Mouse (Mus musculus): ENCODE measurements around the gene Sarm1.

Gene Sarm1

DNA sequence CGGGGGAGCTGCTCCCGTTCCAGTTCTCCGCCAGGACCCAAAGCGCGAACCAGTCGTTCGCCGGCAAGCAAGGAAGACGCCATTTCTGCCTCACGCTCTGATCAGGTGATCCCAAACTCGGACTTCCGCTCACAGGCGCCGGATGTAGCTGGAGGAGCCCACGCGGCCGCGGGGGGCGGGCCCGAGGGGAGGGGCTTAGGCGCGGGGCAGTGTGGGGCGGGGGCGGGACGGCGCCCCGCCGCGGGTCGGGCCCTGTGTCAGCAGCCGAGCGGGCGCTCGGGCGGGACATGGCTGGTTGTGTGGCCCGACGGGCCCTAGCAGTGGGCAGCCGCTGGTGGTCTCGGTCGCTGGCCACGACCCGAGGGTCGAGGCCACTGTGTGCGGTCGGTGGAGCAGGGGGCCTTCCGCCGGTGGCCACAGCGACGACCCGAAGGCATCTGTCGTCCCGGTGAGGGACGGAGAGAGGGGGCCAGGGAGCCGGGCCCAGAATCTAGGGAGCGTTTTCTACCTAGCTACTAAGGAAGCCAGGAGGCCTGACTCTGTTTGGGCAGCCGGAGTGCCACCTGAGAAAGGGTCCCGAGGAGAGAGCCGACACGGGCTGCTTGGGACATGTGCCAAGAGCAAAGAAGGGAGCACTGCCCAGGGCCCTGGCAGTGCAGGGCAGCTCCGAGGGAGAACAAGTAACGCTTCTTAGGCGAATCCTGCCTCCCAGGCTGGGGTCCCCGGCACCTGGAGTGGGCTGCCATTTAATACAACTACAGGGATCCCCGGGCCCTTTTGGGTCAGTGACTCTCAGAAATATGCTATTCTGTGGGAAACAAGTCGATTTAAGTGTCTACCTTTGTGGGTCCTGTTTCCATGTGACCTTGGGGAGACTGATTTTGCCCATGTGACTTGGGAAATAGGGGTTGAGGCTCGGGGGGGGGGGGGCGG is 14.7 kb upstream of the Sarm1 start, which contains the start of the genes Tmem199 and Poldip2:
Gene Tmem199 (minus strand): TSS at position 148 of the 933 bp plus-strand sequence.
Gene Poldip2 (plus strand): TSS at position 169 of the 933 bp plus-strand sequence.
- peak; percentile 86 for DNase-seq

DNA sequence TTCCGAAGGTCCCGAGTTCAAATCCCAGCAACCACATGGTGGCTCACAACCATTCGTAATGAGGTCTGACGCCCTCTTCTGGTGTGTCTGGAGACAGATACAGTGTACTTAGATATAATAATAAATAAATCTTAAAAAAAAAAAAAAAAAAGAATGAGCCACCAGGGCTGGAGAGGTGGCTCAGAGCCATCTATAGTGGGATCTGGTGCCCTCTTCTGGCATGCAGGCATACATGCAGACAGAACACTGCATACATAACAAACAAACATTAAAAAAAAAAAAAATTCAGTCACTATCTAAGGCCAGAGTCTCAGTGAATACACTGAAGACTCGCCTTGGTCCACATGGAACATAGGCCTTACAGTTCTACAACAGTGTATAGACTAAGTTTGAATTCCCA is 11.6 kb upstream of the Sarm1 start:
- no peak for DNase-seq

DNA sequence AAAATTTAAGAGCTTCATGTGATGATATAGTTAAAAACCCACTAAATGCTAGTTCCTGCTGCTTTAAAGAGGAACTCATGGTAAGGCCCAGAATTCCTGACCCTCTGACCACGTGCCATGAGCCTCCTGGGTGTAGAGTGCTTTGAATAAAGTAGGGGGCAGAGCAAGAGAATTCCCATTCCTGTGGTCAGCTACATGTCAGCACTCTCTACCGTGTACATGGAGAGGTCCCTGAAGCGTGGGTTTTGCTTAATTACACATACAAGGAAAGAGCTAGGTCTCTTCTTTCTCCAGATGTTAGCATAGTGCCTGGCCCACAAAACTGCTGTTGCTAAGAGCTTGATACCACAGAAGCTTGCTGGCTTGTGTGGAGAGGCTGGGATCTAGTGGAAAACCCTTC is 7.9 kb upstream of the Sarm1 start:
- no peak for DNase-seq

DNA sequence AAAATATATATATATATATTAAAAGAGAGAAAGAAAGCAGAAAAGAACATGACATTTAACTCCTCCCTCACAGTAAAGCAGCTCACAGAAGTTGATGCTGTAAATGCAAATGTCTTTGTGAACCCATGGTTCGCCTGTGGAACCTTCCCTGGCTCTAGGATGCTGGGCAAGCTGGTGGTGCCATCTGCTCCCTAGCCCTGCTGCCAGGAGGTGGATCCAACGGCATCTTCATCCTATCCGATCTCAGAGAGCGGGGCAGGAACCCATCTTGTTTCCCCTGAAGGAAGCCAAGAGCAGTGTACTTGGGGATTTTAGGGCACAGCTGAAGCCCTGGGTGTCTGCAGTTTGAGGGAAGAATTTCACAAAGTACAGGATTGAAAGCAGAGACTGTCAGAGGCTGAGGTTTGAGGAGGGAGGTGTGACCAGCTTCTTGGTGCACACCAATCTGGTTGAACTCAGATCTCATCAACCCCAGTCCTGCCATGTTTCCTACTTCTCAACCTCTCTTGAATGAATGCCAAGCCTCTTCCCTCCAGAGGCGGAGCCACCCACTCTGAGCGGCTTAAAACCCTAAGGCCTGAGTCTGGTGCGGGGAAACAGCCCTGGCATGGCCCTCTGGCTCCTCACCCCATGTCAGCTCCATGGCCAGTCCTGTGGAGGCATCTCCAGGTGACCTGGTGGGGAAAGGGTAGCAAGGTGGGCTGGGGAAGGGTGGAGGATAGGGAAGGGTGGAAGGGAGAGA is 5.5 kb upstream of the Sarm1 start, which contains the start of gene Sebox:
Gene Sebox (plus strand): TSS at position 539 of the 742 bp plus-strand sequence.
- DNase-seq: no peak

DNA sequence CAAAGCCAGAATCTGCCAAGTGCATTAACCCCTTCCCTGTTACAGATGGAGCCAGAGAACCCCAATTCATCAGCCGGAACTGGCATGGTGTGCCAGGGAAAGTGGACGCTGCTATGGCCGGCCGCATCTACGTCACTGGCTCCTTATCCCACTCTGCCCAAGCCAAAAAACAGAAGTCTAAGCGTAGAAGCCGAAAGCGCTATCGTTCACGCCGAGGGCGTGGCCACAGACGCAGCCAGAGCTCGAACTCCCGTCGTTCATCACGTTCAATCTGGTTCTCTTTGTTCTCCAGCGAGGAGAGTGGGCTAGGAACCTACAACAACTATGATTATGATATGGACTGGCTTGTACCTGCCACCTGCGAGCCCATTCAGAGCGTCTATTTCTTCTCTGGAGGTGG is 4.0 kb upstream of the Sarm1 start:
- no peak for DNase-seq

DNA sequence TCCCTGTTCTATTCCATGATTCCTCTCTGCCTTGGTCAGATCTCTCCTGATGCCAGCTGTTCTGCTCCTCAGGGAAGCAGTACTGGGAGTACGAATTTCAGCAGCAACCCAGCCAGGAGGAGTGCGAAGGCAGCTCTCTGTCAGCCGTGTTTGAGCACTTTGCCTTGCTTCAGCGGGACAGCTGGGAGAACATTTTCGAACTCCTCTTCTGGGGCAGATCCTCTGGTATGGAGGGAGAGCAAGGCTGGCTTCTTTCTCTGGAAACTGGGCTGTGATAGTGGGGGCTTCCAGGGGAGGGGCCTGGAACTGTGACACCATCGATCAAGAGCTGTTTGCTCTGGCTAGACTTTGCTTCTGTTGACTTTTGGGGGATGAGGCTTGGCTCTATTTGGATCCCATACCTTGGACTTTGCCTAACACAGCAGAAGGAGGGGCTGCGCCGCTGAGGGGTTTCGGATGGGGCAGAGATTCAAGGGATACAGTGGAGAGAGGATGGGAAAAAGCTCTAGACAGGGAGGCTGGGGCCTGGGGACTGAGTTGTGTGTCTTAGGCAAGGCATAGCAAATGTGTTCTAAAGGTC is 3.2 kb upstream of the Sarm1 start:
- DNase-seq: no peak

DNA sequence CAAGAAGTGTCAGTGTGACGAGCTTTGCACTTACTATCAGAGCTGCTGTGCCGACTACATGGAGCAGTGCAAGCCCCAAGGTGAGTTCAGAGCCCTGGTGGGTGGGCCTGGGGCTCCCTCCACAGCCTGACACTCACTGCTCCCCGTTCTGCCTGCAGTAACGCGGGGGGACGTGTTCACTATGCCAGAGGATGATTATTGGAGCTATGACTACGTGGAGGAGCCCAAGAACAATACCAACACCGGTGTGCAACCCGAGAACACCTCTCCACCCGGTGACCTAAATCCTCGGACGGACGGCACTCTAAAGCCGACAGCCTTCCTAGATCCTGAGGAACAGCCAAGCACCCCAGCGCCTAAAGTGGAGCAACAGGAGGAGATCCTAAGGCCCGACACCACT is 2.0 kb upstream of the Sarm1 start:
- DNase-seq: no peak

DNA sequence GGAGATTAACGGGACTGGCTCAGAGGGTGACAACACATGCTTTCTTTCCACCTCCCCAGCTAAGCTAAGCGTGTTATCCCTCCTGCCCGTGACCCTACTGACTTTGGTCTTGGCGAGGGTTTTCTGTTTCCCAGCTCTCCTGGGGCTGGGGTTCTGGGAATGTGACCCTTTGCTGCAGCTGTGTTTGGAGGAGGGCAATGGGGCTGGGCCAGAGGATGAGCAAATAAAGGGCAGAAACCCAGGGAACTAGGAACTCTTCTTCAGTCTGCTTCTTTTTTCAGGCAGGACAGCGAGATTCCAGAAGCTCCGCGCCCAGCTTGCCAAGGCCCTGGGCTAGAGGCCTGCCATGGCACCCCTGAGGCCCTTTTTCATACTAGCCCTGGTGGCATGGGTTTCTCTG is 1.4 kb upstream of the Sarm1 start, which contains the start of gene Vtn:
Gene Vtn (plus strand): TSS at position 88 of the 400 bp plus-strand sequence.
- no peak for DNase-seq

DNA sequence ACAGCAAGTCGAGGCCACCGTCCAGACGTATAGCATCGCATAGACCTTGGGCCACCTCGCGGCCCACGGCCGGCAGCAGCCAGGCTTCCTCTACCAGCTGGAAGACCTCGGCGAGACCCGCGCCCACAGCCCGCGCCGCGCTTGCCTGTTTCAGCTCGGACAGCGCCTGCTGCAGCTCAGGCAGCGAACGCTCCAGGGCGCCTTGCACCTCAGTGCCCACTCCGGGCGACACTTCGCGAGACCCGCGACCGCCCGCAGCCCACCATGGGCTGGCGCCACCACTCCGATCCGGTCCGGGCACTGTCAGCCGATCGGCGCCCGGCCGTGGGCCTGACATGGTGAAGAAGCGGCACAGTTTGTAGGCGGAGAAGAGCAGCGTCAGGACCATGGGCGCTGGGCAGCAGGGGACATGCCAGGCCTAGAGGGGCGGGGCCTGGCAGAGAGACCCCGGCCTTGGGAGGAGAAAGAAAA is 448 bp downstream of the Sarm1 start:
- DNase-seq: peak; percentile 52

DNA sequence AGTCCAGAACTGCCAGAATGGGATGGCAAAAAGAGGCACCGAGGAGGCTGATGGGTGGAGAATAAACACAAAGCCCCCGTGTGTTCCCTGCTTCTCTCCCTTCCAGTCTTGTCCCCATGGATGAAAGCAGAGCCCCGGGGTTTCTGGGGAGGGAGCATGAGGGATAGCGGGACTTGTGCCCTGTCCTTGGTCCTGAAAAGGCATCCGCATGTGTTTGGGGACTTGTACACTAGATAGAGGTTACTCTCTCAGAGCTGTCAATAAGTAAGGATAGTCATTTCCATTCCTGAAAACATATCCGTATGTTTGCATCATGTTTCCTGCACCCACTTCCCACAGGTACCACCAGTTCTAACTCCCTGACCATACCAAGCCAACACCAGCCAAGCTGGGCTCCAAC is 1.6 kb downstream of the Sarm1 start:
- no peak for DNase-seq

DNA sequence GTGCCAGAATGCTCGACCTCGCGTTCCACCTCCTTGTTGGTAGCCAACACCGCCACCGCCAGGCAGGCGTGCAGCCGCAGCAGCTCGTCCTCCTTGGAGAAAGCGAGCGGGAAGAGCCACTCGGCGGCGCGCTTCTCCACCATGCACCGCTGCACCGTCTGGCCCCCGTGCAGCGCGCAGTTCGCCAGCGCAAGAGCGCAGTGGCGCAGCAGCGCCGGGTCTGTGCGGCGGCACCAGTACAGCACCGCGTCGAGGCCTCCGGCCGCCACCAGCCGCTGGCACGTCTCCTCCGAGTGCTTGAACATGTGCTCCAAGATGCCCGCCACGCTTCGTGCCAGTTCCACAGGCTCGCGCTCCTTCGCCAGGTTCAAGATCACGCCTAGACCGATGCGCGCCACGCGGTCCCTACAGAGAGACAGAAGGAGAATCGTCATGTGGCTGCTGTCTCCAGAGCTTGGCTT is 6.7 kb downstream of the Sarm1 start:
- peak; percentile 64 for DNase-seq

DNA sequence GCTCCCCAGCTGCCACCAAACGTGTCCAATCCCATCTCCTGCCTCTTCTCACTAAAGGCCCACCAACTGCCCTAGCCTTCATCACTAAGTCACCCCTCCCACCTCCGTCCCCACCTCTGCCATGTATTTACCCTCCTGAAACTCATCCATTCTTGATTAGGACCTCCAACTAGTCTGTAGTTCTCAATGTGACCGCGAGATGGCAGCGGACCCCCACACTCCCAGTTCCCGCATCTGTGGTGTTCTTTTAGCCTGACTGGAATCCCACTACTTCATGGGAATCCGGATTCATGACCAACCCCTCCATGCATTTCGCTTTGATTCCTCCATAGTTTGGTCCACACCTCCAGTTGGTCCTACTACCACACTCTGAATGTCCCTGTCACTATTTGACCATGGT is 9.4 kb downstream of the Sarm1 start:
- peak; percentile 84 for DNase-seq

DNA sequence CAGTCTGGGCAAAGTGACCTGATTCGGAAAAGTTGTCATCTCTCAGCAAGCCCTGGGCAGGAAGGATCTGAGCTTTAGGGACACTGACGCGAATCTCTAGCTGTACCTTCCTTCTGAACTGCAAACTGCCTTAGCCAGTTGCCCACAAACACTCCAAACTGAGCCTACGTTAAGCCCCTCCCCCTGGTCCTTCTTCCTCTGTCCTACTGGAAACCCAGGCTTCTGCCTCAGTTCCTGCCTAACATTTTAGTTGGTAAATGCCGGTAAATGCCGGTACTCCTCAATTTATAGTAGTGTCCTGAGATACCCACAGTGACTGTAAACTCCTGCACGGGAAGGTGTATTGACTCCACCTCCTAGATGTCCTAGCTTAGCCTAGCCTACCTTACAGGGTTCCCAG is 13.9 kb downstream of the Sarm1 start:
- DNase-seq: no peak

DNA sequence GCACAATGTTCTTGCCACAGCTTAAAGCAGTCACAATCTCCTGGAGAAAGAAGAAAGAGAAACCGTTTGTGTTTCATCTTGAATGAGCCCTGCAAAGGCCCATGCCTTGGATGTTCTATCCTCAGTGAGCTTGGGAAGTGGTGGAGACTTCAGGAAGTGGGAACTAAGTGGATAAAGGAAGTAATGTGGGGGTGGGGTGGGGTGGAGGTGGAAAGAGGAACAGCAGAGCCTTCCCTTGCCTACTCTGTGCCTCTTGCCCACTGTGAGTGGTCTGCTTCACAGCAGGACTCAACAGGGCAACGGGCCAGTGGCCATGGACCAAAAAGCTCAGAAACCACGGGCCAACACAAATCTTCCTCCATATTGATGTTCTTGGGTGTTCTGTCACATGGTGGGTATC is 22.3 kb downstream of the Sarm1 start:
- no peak for DNase-seq

DNA sequence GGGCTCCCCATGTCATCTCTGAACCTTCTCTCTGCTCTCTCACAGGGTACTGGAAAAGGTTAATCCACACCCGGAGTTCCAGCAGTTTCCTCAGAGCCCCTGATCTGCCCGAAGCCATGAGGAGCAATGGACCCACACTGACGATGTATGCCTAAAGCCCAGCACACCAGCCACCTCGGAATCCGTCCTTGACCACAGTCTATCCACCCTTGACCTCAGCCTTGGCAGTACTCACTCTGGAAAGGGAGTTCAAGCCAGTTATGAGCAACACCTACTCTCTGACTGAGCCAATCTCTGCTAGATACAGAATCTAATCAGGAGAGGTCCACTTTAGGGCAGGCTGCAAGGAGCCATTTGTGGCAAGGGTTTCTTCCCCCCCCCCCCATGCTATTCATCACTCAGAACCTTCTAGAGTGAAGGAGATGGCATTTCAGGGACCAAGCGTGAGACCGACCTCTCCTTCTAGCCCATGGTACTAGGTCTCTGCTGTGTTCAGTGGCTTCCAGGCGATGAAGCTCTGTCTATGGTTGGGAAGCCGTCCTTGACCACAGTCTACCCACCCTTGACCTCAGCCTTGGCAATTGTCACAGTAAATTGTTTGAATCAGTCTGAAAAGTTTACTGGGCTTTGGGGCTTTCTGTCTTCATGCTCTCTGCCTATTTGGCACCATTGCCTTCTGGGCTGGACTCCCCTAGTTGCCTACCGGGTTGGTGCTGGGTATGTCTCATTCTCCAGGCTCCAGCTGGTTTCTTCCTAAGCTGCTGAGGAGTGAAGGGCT is 26.0 kb downstream of the Sarm1 start:
- no peak for DNase-seq

DNA sequence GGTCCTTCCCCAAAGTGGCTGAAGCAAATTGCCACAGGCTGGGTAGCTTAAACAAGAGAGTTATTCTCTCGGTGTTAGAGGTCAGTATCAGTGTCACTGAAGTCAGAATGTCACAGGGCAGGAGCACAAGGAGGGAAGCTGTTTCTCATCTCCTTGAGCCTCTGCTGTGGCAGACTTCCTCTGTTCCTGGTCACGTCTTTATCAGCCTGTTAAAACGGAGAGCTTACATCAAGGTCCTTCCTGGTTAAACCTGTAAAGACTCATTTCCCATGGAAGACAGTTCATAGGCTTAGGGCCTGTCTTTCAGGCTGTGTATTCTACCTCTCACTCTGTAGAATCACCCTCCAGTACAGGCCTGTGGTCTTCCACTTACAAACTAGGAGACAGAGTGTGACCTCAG is 29.6 kb downstream of the Sarm1 start:
- no peak for DNase-seq

DNA sequence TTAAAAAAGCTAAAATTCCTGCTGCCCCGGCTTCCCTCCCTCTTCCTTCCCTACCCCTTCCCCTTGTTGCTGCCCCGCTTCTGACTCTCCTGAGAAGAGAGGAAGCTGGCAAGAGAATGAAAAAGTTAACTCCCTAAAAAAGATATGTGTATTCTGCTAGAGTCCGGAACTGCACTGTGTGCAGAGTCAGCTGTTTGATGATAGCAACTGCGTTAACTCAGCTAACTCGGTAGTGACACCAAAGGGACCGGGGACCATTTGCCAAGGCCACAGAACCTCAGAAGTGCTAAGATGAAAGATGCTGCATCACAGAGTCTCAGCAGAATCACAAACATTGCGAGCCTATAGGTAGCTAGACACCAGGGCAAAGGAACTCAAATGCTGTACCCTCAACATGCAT is 30.0 kb downstream of the Sarm1 start:
- no peak for DNase-seq

DNA sequence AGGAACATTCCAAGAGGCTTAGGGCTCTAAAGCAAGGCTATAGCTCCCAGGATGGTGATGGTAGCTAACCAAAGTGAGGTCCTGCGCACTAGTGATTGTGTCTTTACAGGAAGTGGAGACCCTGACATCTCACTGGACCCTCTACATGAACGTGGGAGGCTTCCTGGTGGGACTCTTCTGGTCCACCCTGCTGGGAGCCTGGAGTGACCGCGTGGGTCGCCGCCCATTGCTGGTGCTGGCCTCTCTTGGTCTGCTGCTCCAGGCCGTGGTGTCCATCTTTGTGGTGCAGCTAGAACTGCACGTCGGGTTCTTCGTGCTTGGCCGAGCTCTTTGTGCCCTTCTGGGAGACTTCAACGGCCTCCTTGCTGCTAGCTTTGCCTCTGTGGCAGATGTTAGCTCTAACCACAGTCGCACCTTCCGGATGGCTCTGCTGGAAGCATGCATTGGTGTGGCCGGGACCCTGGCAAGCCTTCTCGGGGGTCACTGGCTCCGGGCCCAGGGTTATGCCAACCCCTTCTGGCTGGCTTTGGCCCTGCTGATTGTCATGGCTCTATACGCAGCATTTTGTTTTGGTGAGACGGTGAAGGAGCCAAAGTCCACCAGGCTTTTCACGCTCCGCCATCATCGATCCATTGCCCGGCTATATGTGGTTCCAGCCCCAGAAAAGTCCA is 31.2 kb downstream of the Sarm1 start:
- DNase-seq: no peak

DNA sequence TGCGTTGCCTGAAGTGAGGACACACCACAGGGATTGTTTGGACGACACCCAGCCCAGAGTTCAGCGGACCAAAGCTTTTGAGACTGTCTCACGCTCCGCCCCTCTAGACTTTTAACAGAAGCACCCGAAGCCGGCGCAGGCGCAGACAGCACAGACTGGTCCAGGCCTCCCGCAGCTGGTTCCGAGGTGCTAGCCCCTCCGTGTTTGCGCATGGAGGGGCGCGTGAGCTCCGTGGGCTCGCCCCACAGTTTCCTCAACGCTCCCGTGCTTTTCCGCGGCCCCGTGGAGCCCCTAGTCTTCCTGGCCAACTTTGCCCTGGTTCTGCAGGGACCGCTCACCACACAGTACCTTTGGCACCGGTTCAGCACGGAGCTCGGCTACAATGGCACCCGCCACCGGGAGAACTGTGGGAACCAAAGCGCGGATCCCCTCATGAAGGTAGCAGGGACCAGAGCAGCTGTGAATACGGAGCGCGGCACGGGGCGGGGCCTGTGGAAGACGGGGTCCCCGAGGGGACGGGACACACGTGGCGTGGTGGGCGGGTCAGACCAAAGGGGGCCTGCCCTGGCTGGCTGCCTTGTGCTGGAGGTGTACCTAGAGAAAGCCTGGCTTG is 31.9 kb downstream of the Sarm1 start, which contains the start of gene Slc46a1:
Gene Slc46a1 (plus strand): TSS at position 130 of the 613 bp plus-strand sequence.
- DNase-seq: peak; percentile 81

DNA sequence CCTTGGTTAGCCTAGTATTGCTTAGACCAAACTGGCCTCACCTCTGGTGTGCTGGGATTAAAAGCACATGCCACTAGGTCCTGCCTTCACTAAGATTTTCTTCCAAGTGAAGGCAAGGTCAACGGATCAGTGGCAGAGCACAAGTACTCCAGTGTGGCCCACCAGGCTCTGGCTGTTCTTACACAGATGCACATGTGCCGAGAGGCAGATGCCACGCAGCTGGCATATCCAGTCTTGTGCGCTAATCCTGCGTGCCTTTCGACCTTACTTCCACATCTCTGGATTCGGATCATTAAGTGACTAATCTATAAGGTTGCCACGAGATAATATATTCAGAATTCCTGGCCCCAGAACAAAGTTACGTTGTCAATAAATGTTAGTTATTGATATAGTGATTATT is 32.4 kb downstream of the Sarm1 start:
- DNase-seq: no peak
